Mouse (Mus musculus) monocyte, adult 5-6 weeks (primary cell): ENCODE data around the gene Irak2. TPM values are rescaled to one million over a fixed set of nuclear protein-coding genes. Genes with fewer than 3 reads are reported as not detected.
A peak's percentile ranks its signal among the peaks of the same experiment; 100 is the strongest.

ENCODE experiments used
- ATAC-seq: fragments of 153-309, 156-312 bp; replicated peaks from 2 replicates; pipeline ENCODE4 v1.8.0; 2017; ENCODE audit warnings: mild to moderate bottlenecking; ENCODE audit not compliant: low TSS enrichment, insufficient number of reproducible peaks, severe bottlenecking, poor library complexity, low FRiP score
- total RNA-seq: library from RNA; stranded (forward); fragments of 200-1000, 200-491, 200-594 nt; gene quantifications from 3 replicates; pipeline ENCODE4 v1.2.3, GENCODE M21; 2017

Gene Irak2
- total RNA-seq, 1 experiment from 2014 or later, result 99.6 TPM

GRCm38 (mm10) chr6:113630322-113630721 is 7.9 kb upstream of the Irak2 start:
- no peak for ATAC-seq

GRCm38 (mm10) chr6:113632863-113633262 is 5.4 kb upstream of the Irak2 start:
- no peak for ATAC-seq

- ATAC-seq, result no peak
These were observed 934 bp downstream of the Irak2 start for GRCm38 (mm10) chr6:113639201-113639600.

DNA sequence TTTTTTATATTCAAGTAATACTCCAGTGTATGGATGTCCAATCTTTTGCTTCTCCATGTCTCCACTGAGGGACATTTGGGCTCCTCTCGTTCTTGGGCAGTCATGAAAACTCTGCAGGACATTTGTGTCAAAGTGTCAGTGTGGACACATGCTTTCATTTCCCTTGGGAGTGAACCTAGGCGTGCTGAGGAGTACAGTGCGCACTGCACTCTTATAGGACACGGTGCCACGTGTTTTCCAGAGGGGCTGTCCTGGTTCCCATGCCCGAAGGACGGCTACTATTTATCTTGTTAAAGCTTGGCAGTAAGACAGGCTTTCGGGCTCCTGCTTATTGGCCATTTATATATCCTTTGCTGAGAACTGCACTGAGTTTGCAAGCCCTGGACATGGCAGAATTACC is 4.3 kb downstream of the Irak2 start:
- no peak for ATAC-seq

DNA sequence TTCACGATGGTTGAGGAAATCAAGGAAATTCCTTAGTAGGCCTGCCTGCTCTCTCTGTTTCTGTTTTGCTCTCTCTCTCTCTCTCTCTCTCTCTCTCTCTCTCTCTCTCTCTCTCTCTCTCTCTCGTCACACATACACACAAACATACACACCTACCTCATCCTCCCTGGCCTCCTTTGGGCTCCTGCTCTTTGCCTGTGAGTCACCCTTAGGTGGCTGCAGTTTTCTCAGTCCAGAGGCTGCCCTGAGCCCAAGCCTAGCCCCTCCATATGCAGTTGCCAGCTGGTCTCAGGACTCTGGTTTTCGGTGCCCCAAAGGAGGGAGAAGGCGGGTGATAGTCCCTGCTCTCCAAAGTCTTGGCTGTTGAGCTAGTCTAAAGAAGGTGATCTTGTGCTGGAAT is 4.8 kb downstream of the Irak2 start:
- no peak for ATAC-seq

DNA sequence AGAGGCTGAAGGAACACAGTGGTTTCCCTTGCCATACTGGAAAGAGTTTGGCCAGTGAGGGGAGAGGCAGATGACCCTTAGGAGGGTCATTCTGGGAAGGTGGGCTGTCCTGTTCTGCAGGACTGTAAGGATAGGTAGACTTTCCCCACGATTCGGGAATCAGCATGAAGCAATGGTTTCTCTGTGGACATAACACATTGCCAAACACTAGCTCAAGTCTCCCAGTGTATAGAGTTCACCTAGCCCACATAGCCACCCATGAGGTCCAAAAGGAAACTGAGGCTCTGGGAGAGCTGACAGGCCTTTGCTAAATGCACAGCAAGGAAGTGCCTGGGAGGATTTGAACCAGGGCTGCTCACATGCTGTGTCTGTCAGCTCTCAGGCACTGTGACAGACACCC is 5.7 kb downstream of the Irak2 start:
- no peak for ATAC-seq

GRCm38 (mm10) chr6:113644808-113645207 is 6.5 kb downstream of the Irak2 start:
- ATAC-seq, result peak; percentile 77

DNA sequence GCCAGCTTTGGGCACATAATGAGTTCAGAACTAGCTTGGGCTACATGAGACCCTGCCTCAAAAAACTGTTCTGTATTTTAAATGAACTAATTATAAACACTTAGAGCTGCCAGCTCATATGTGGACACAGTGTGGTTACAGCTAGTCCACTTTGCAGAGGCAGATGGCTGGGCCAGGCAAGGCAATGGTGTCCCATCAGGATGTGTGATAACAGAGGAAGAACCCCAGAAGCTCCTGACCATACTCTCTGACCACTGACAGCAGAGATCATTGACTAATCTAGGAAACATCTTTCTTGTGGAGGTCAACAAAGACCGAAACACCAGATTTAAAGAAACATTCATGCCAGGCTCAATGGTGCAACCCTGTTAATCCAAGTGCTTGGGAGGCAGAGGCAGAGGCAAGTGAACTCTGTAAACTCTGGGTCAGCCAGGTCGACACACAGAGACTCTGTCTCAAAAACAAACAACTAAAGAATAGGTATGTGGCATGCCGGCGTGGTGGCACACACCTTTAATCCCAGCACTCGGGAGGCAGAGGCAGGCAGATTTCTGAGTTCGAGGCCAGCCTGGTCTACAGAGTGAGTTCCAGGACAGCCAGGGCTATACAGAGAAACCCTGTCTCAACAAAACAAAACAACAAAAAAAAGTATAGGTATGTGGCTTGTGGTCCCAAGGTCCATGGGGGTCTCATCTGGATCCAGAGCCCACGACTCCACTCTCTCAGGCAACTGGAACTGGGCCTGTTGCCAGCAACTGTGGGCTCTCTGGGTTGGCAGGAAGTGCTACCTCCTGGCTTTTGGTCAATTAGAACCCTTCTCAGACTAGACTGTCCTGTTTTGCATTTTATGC is 11.3 kb downstream of the Irak2 start:
- ATAC-seq, result 0 out of 2 replicates have a peak, but pooled peaks have one; percentile 5

- 0 out of 2 replicates have a peak, but pooled peaks have one; percentile 16 for ATAC-seq
These were observed 12.0 kb downstream of the Irak2 start for GRCm38 (mm10) chr6:113650197-113650640.

DNA sequence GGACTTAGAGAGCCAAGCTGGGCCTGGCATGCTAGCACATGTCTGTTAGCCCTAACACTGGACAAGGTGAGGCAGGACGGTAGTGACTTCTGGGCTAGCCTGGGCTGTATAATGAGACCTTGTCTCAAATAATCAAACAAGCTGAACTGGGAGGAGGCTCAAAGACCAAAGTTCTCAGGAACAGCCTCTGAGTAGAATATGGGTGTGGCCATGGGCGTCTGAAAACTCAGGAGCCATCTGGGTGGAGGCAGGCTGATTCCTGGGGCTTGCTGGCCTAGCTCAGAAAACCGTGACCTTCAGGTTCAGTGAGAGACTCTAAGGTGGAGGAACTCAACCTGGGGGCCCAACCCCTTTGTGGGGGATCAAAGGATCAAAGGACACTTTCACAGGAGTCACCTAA is 13.4 kb downstream of the Irak2 start:
- no peak for ATAC-seq

GRCm38 (mm10) chr6:113653551-113653950 is 15.3 kb downstream of the Irak2 start:
- no peak for ATAC-seq

DNA sequence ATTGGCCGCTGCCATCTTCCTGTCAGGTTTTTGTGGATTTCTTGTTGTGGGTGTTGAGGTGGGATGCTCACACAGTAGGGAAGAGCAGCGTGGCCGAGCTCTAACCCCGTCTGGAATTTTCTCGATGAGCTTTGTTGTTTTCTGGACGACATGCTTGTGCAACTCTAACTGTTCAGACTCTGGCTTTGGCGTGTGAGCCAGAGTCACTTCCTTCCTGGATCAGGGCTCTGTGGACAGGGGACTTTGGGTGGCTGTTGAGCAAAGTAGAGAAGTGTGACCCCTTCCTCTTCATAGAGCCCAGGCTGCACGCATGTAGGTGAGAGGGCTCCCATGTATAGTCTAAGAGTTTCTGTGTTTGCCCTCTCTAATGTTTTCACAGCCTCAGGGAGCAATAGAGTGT is 15.8 kb downstream of the Irak2 start:
- ATAC-seq, result no peak

- ATAC-seq, result peak; percentile 71
These were observed 16.6 kb downstream of the Irak2 start for GRCm38 (mm10) chr6:113654753-113655397.

DNA sequence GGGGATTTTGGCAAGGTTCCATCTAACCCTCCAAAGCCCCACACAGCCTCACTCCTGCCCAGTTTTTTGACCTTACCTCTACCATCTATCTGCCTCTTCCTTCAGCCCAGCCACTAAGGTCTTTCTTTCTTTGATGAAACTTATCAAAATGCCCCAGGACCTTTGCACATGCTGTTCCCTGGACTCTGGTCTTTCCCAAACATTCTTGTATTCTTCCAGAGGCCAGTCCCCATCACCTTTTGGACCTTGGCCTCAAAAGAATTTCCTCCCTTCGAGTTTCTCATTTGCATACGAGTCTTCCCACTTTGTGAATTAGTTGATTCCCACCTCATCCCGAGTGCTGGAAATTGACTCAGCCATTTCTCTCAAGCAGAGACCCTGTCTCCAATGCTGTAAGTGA is 17.2 kb downstream of the Irak2 start:
- ATAC-seq, result no peak

DNA sequence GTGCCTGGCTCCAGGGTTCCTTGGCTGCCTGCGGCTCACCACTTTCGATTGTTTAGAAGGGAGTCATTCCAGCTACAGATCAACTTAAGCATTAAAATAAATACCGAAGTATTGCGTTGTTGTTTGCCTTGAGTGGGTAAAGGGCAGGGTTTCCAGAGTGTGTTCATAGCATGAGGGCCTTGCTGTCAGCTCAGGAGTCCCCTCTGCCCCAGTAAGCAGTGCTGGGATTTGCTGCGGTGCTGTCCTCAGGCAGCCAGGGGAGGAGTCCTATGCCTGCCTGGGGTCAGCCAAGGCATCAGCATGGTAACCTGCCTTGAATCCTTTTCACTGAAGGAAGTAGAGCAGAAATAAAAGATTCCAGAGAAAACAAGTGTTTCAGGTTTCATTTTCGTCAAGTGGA is 18.6 kb downstream of the Irak2 start:
- no peak for ATAC-seq

- no peak for ATAC-seq
These were observed 20.0 kb downstream of the Irak2 start for GRCm38 (mm10) chr6:113658226-113658625.

- ATAC-seq, result no peak
These were observed 21.6 kb downstream of the Irak2 start for GRCm38 (mm10) chr6:113659648-113660491.

GRCm38 (mm10) chr6:113660492-113661352 is 22.5 kb downstream of the Irak2 start:
- peak; percentile 25 for ATAC-seq
